Mouse (Mus musculus) stomach, adult 2 months (tissue): ENCODE measurements around the gene Olfr285. TPM values are rescaled to one million over a fixed set of nuclear protein-coding genes. Genes with fewer than 3 reads are reported as not detected.

ENCODE experiments used
- polyA plus RNA-seq: library from polyadenylated mRNA; depleted of rRNA; stranded (reverse); fragments of >200 nt; gene quantifications from 2 replicates; pipeline ENCODE4 v1.2.3, GENCODE M21; 2012; rRNA removed

Olfr285 gene
- not detected in 2 replicates for polyA plus RNA-seq

GRCm38 (mm10) chr15:98317177-98317724 is at the start of gene Olfr285:
Olfr285 (minus strand) TSS chr15:98317353.

GRCm38 (mm10) chr15:98340887-98341286 is 23.7 kb upstream of the Olfr285 start, which contains the start of gene Olfr284:
Olfr284 (minus strand) TSS chr15:98340987.

GRCm38 (mm10) chr15:98295628-98296551 is 21.3 kb downstream of the Olfr285 start, which contains the start of gene Zfp641:
Zfp641 (minus strand) TSS chr15:98296161.

Other genes with a start within 250 kb of the Olfr285 start
- 12.6 and 15.5 TPM in 2 replicates for gene Pfkm, start 224.8 kb downstream of the Olfr285 start, polyA plus RNA-seq
- 2.3 and 2.9 TPM in 2 replicates for gene Senp1, start 223.6 kb downstream of the Olfr285 start, polyA plus RNA-seq
- gene Asb8, start 151.7 kb downstream of the Olfr285 start, polyA plus RNA-seq, result 10.0 and 12.6 TPM in 2 replicates
- gene Ccdc184, start 150.2 kb downstream of the Olfr285 start, polyA plus RNA-seq, result 0.13 and 0.22 TPM in 2 replicates
- gene Olfr288, start 121.8 kb downstream of the Olfr285 start, polyA plus RNA-seq, result not detected in 2 replicates
- not detected in 2 replicates for gene Gm44579, start 96.4 kb downstream of the Olfr285 start, polyA plus RNA-seq
- 0.25 TPM in 1 of 2 replicates, not detected in the other for gene Olfr287, start 96.3 kb downstream of the Olfr285 start, polyA plus RNA-seq
- gene Olfr286, start 82.9 kb downstream of the Olfr285 start, polyA plus RNA-seq, result 0.15 and 0.22 TPM in 2 replicates
- gene H1fnt, start 60.1 kb downstream of the Olfr285 start, polyA plus RNA-seq, result not detected in 2 replicates
- 0.13 and 0.29 TPM in 2 replicates for gene Zfp641, start 21.2 kb downstream of the Olfr285 start, polyA plus RNA-seq
- not detected in 2 replicates for gene Olfr284, start 23.6 kb upstream of the Olfr285 start, polyA plus RNA-seq
- gene Olfr283, start 63.6 kb upstream of the Olfr285 start, polyA plus RNA-seq, result not detected in 2 replicates
- gene Olfr282, start 113.9 kb upstream of the Olfr285 start, polyA plus RNA-seq, result not detected in 2 replicates
- gene Olfr281, start 135.2 kb upstream of the Olfr285 start, polyA plus RNA-seq, result not detected in 2 replicates
- not detected in 2 replicates for gene OR5BS1P, start 152.5 kb upstream of the Olfr285 start, polyA plus RNA-seq
- not detected in 2 replicates for gene Lalba, start 165.4 kb upstream of the Olfr285 start, polyA plus RNA-seq
- not detected in 2 replicates for gene Olfr279, start 175.0 kb upstream of the Olfr285 start, polyA plus RNA-seq
- 9.7 and 11.1 TPM in 2 replicates for gene Kansl2, start 216.9 kb upstream of the Olfr285 start, polyA plus RNA-seq